Mouse (Mus musculus): ENCODE data around the gene Ddx11. TPM values are rescaled to one million over a fixed set of nuclear protein-coding genes. Genes with fewer than 3 reads are reported as not detected.
A peak's percentile ranks its signal among the peaks of the same experiment; 100 is the strongest.

Gene Ddx11
- total RNA-seq (2015; ENCODE audit: low replicate concordance): 1.2 and 3.1 TPM in 2 replicates
- total RNA-seq (2017; ENCODE audit: low replicate concordance): 3.5 and 6.0 TPM in 2 replicates

GRCm38 (mm10) chr17:66123066-66123815 lies at the start of gene Ddx11:
Gene Ddx11, plus strand, starts transcription at chr17:66123520.
- ATAC-seq (replicated peaks; ENCODE audit: low FRiP score, poor library complexity, severe bottlenecking): peak; percentile 94

- no peak for ATAC-seq (replicated peaks; ENCODE audit: low FRiP score, poor library complexity, severe bottlenecking)
These were observed 49.3 kb upstream of the Ddx11 start for GRCm38 (mm10) chr17:66073971-66074370.

- peak; percentile 18 for ATAC-seq (replicated peaks; ENCODE audit: low FRiP score, poor library complexity, severe bottlenecking)
These were observed 47.5 kb upstream of the Ddx11 start for GRCm38 (mm10) chr17:66075827-66076173.

GRCm38 (mm10) chr17:66076174-66076927 lies 47.0 kb upstream of the Ddx11 start:
- ATAC-seq (replicated peaks; ENCODE audit: low FRiP score, poor library complexity, severe bottlenecking): peak; percentile 60

- peak; percentile 94 for ATAC-seq (replicated peaks; ENCODE audit: low FRiP score, poor library complexity, severe bottlenecking)
These were observed 46.4 kb upstream of the Ddx11 start, which contains the start of gene Ankrd12 for GRCm38 (mm10) chr17:66076934-66077333. Gene Ankrd12, minus strand, starts transcription at chr17:66077089.

GRCm38 (mm10) chr17:66077437-66077850 lies 45.9 kb upstream of the Ddx11 start:
- peak; percentile 17; the same call in 1 of the 2 replicates for ATAC-seq (replicated peaks; ENCODE audit: low FRiP score, poor library complexity, severe bottlenecking)

- ATAC-seq (replicated peaks; ENCODE audit: low FRiP score, poor library complexity, severe bottlenecking): no peak
These were observed 38.8 kb upstream of the Ddx11 start for GRCm38 (mm10) chr17:66084486-66084885.

- ATAC-seq (replicated peaks; ENCODE audit: low FRiP score, poor library complexity, severe bottlenecking): no peak
These were observed 38.3 kb upstream of the Ddx11 start for GRCm38 (mm10) chr17:66085038-66085437.

GRCm38 (mm10) chr17:66090251-66090650 lies 33.1 kb upstream of the Ddx11 start:
- no peak for ATAC-seq (replicated peaks; ENCODE audit: low FRiP score, poor library complexity, severe bottlenecking)

- ATAC-seq (replicated peaks; ENCODE audit: low FRiP score, poor library complexity, severe bottlenecking): peak; percentile 56; the same call in 1 of the 2 replicates
These were observed 31.9 kb upstream of the Ddx11 start for GRCm38 (mm10) chr17:66091392-66091791.

- ATAC-seq (replicated peaks; ENCODE audit: low FRiP score, poor library complexity, severe bottlenecking): no peak
These were observed 31.3 kb upstream of the Ddx11 start for GRCm38 (mm10) chr17:66092065-66092464.

GRCm38 (mm10) chr17:66092664-66093063 lies 30.7 kb upstream of the Ddx11 start:
- ATAC-seq (replicated peaks; ENCODE audit: low FRiP score, poor library complexity, severe bottlenecking): no peak

- ATAC-seq (replicated peaks; ENCODE audit: low FRiP score, poor library complexity, severe bottlenecking): peak; percentile 41
These were observed 22.5 kb upstream of the Ddx11 start for GRCm38 (mm10) chr17:66100566-66101379.

GRCm38 (mm10) chr17:66101380-66102330 lies 21.7 kb upstream of the Ddx11 start, which contains the start of gene Ndufv2:
Gene Ndufv2, minus strand, starts transcription at chr17:66101559.
- peak; percentile 96 for ATAC-seq (replicated peaks; ENCODE audit: low FRiP score, poor library complexity, severe bottlenecking)

- no peak for ATAC-seq (replicated peaks; ENCODE audit: low FRiP score, poor library complexity, severe bottlenecking)
These were observed 19.2 kb upstream of the Ddx11 start for GRCm38 (mm10) chr17:66104076-66104475.

- ATAC-seq (replicated peaks; ENCODE audit: low FRiP score, poor library complexity, severe bottlenecking): peak; percentile 60
These were observed 16.6 kb upstream of the Ddx11 start for GRCm38 (mm10) chr17:66106601-66107267.

- ATAC-seq (replicated peaks; ENCODE audit: low FRiP score, poor library complexity, severe bottlenecking): no peak
These were observed 15.9 kb upstream of the Ddx11 start for GRCm38 (mm10) chr17:66107466-66107865.

GRCm38 (mm10) chr17:66108198-66108597 lies 15.1 kb upstream of the Ddx11 start:
- no peak for ATAC-seq (replicated peaks; ENCODE audit: low FRiP score, poor library complexity, severe bottlenecking)

Measured in erythroblast, adult 5-6 weeks (primary cell).